Mouse (Mus musculus) common myeloid progenitor, adult 5-6 weeks (primary cell): ENCODE results near the gene Hnrnpf. TPM values are rescaled to one million over a fixed set of nuclear protein-coding genes. Genes with fewer than 3 reads are reported as not detected.
A peak's percentile ranks its signal among the peaks of the same experiment; 100 is the strongest.

ENCODE experiments used
- ATAC-seq: replicated peaks from 2 replicates; pipeline ENCODE4 v1.8.0; 2016; ENCODE audit warnings: low read depth, mild to moderate bottlenecking, moderate TSS enrichment, inconsistent platforms; ENCODE audit not compliant: poor library complexity, severe bottlenecking
- total RNA-seq: library from RNA; stranded (forward); fragments of 200-1000, 187-1606 nt; gene quantifications from 2 replicates; pipeline ENCODE4 v1.2.3, GENCODE M21; 2017

Gene Hnrnpf
- total RNA-seq, 1 experiment from 2014 or later, result 1,371 TPM

GRCm38 (mm10) chr6:117917576-117917975, 17.5 kb downstream of the Hnrnpf start:
- peak; percentile 28; the same call in 1 of the 2 replicates for ATAC-seq

GRCm38 (mm10) chr6:117918043-117918442, 17.9 kb downstream of the Hnrnpf start:
- no peak for ATAC-seq

- ATAC-seq, result peak; percentile 42; the same call in 1 of the 2 replicates
These were observed 20.8 kb downstream of the Hnrnpf start for GRCm38 (mm10) chr6:117920659-117921640.

- ATAC-seq, result no peak
These were observed 21.9 kb downstream of the Hnrnpf start for GRCm38 (mm10) chr6:117922041-117922440.

GRCm38 (mm10) chr6:117926871-117927491, 26.9 kb downstream of the Hnrnpf start:
- ATAC-seq, result no peak; the same call in 1 of the 2 replicates

GRCm38 (mm10) chr6:117927955-117928354, 27.8 kb downstream of the Hnrnpf start:
- no peak; the same call in 1 of the 2 replicates for ATAC-seq

- no peak for ATAC-seq
These were observed 28.6 kb downstream of the Hnrnpf start for GRCm38 (mm10) chr6:117928746-117929145.

GRCm38 (mm10) chr6:117929945-117930655, 30.0 kb downstream of the Hnrnpf start:
- no peak for ATAC-seq

GRCm38 (mm10) chr6:117932325-117933051, 32.4 kb downstream of the Hnrnpf start:
- peak; percentile 60 for ATAC-seq

GRCm38 (mm10) chr6:117934301-117934700, 34.2 kb downstream of the Hnrnpf start:
- no peak for ATAC-seq

- peak; percentile 68 for ATAC-seq
These were observed 35.8 kb downstream of the Hnrnpf start for GRCm38 (mm10) chr6:117935681-117936612.

- no peak for ATAC-seq
These were observed 37.3 kb downstream of the Hnrnpf start, which contains the start of gene Fxyd4 for GRCm38 (mm10) chr6:117937222-117937932. TSS of gene Fxyd4 (minus strand) at chr6:117937692.

- ATAC-seq, result no peak
These were observed 38.8 kb downstream of the Hnrnpf start for GRCm38 (mm10) chr6:117938951-117939350.

- no peak for ATAC-seq
These were observed 42.6 kb downstream of the Hnrnpf start for GRCm38 (mm10) chr6:117942769-117943168.

- ATAC-seq, result no peak
These were observed 43.8 kb downstream of the Hnrnpf start for GRCm38 (mm10) chr6:117943899-117944298.

- ATAC-seq, result no peak
These were observed 52.2 kb downstream of the Hnrnpf start for GRCm38 (mm10) chr6:117952330-117952729.

GRCm38 (mm10) chr6:117956161-117956560, 56.0 kb downstream of the Hnrnpf start:
- no peak for ATAC-seq
